Mouse (Mus musculus): Measurements from ENCODE around the gene Slc17a9. TPM values are rescaled to one million over a fixed set of nuclear protein-coding genes. Genes with fewer than 3 reads are reported as not detected.

Slc17a9 gene
- polyA plus RNA-seq (2015; fragmentation: Nextera tagmentation; extraction: Ambion mirVana), result 0.65 and 1.1 TPM in 2 replicates

DNA sequence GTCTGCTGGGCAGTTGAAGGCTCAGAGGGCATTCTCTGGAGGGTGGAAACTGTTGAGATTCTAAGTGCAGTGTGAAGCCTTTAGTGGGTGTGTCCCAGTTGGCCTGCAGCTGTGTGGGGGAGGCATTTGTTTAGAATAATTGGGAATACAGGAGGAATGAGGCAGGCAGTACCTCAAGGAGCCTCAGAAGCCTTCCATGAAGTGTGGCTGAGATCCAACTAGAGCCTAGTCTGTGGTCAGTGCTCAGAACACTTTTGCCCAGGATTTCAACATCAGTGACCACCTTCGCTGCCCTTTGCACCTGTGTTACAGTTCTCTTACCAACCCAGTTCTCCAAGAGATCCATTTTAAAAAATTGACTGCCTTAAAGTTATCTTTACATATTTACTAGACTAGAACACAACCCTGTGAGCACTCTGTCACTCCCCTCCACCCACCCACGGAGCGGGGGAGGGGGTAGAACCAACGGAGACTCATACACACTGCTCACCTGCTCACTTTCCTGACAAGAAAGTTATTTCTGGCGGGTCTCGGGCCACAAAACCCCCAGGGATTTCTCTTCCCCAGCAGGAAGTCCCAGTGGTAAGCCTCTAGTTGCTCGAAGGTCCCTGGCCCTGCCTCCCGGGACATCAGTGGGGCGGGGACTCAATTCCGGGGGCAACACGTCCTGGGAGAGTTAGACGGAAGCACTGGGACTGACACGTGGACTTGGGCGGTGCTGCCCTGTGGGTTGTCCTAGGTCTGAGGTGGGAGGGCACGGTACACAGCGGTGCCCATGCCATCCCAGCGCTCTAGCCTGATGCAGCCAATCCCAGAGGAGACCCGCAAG lies at the start of gene Slc17a9:
Gene Slc17a9 (plus strand): TSS at position 679 of the 829 bp plus-strand sequence.
- peak within 1 kb of the TSS; percentile 63 for H3K9ac ChIP-seq
- H3K4me3 ChIP-seq, result peak within 1 kb of the TSS; percentile 35
- no peak for ATAC-seq (ENCODE audit: extremely low read depth, insufficient number of reproducible peaks, low FRiP score, low TSS enrichment)
- peak within 1 kb of the TSS; percentile 65 for H3K4me2 ChIP-seq
- H3K27ac ChIP-seq (replicated peaks), result no peak within 1 kb of the TSS
- no peaks in the 10 kb centered on the region for H3K9me3 ChIP-seq
- H3K27me3 ChIP-seq (replicated peaks), result 0 out of 2 replicates have a peak, but pooled peaks cover 5% of the 10 kb centered on the region
- peaks cover 43% of the 10 kb centered on the region for H3K36me3 ChIP-seq
- peaks cover 15% of the 10 kb centered on the region for H3K4me1 ChIP-seq
- 3% methylated on average over 18 of the region's 18 CpGs for WGBS

DNA sequence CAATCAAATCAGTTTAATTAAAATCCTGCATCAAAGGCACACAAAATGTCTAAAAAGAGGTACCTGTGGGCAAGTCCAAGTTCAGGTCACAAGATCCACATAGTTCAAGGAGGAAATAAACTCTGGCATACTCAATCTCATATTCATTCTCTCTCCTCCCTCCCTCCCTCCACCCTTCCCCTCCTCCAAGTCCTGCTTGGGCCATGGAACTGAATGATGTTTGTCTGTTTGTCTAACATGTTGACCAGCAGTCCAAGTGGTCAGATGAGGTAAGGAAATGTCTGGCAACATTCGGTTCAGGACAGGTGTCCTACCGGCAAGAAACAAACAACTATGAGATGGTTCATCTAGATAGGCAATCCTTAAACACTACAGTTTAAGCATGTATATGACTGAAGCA lies 48.4 kb upstream of the Slc17a9 start:
- no peak overlapping the region for H3K4me3 ChIP-seq
- H3K27me3 ChIP-seq (replicated peaks), result no peaks in the 10 kb centered on the region
- no peak overlapping the region for H3K27ac ChIP-seq (replicated peaks)
- H3K9ac ChIP-seq, result no peak overlapping the region
- H3K4me2 ChIP-seq, result no peak overlapping the region
- WGBS, result 83% methylated on average over 2 of the region's 2 CpGs
- no peaks in the 10 kb centered on the region for H3K9me3 ChIP-seq
- H3K36me3 ChIP-seq, result peaks cover 60% of the 10 kb centered on the region
- no peak for ATAC-seq (ENCODE audit: extremely low read depth, insufficient number of reproducible peaks, low FRiP score, low TSS enrichment)
- H3K4me1 ChIP-seq, result no peaks in the 10 kb centered on the region

- no peak overlapping the region for H3K27ac ChIP-seq (replicated peaks)
- H3K27me3 ChIP-seq (replicated peaks), result no peaks in the 10 kb centered on the region
- no peak overlapping the region for H3K4me3 ChIP-seq
- WGBS, result 31% methylated on average over 4 of the region's 4 CpGs
- H3K4me1 ChIP-seq, result no peaks in the 10 kb centered on the region
- H3K4me2 ChIP-seq, result no peak overlapping the region
- H3K9ac ChIP-seq, result no peak overlapping the region
- H3K9me3 ChIP-seq, result no peaks in the 10 kb centered on the region
- no peak for ATAC-seq (ENCODE audit: extremely low read depth, insufficient number of reproducible peaks, low FRiP score, low TSS enrichment)
- H3K36me3 ChIP-seq, result peaks cover 60% of the 10 kb centered on the region
Measured at GRCm38 (mm10) chr2:180678609-180679140, 46.4 kb upstream of the Slc17a9 start.

GRCm38 (mm10) chr2:180681225-180681624 lies 43.8 kb upstream of the Slc17a9 start:
- no peaks in the 10 kb centered on the region for H3K9me3 ChIP-seq
- no peak overlapping the region for H3K9ac ChIP-seq
- peaks cover 68% of the 10 kb centered on the region for H3K36me3 ChIP-seq
- H3K27ac ChIP-seq (replicated peaks), result no peak overlapping the region
- no peak for ATAC-seq (ENCODE audit: extremely low read depth, insufficient number of reproducible peaks, low FRiP score, low TSS enrichment)
- H3K27me3 ChIP-seq (replicated peaks), result no peaks in the 10 kb centered on the region
- H3K4me2 ChIP-seq, result no peak overlapping the region
- 62% methylated on average over 2 of the region's 2 CpGs for WGBS
- no peak overlapping the region for H3K4me3 ChIP-seq
- no peaks in the 10 kb centered on the region for H3K4me1 ChIP-seq

- no peak for ATAC-seq (ENCODE audit: extremely low read depth, insufficient number of reproducible peaks, low FRiP score, low TSS enrichment)
- no peak overlapping the region for H3K4me2 ChIP-seq
- H3K4me3 ChIP-seq, result no peak overlapping the region
- no peaks in the 10 kb centered on the region for H3K9me3 ChIP-seq
- H3K27me3 ChIP-seq (replicated peaks), result no peaks in the 10 kb centered on the region
- H3K36me3 ChIP-seq, result peaks cover 91% of the 10 kb centered on the region
- H3K9ac ChIP-seq, result no peak overlapping the region
- 82% methylated on average over 2 of the region's 2 CpGs for whole genome bisulfite sequencing
- H3K4me1 ChIP-seq, result no peaks in the 10 kb centered on the region
- H3K27ac ChIP-seq (replicated peaks), result no peak overlapping the region
Measured at GRCm38 (mm10) chr2:180683524-180683923, 41.5 kb upstream of the Slc17a9 start.

GRCm38 (mm10) chr2:180684031-180684430 lies 41.0 kb upstream of the Slc17a9 start:
- H3K9ac ChIP-seq, result no peak overlapping the region
- WGBS, result 57% methylated on average over 4 of the region's 4 CpGs
- H3K27me3 ChIP-seq (replicated peaks), result no peaks in the 10 kb centered on the region
- H3K9me3 ChIP-seq, result no peaks in the 10 kb centered on the region
- H3K4me3 ChIP-seq, result no peak overlapping the region
- no peak overlapping the region for H3K27ac ChIP-seq (replicated peaks)
- H3K4me1 ChIP-seq, result no peaks in the 10 kb centered on the region
- H3K4me2 ChIP-seq, result no peak overlapping the region
- peaks cover 96% of the 10 kb centered on the region for H3K36me3 ChIP-seq
- ATAC-seq (ENCODE audit: extremely low read depth, insufficient number of reproducible peaks, low FRiP score, low TSS enrichment), result no peak

DNA sequence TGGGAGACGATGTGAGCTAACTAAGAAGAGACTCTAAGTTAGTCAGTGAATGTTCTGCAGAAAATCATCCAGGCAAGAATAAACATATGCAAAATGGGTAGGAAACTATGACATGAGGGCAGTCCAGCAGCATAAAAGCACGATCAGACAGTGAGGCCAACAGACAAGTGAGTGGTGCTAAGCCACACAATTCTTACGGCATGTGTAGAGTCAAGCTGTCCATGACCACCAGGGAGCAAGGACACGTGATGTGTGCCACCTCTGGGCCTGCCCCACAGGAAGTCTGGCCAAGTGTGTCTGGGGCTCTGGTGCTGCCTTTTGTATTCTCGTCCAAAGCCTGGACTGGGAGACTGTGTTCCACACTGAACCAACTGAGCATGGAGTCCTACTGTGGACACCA lies 35.2 kb upstream of the Slc17a9 start:
- no peak for ATAC-seq (ENCODE audit: extremely low read depth, insufficient number of reproducible peaks, low FRiP score, low TSS enrichment)
- Histone ChIP-seq H3K27ac (replicated peaks) (no peak overlapping the region), H3K9me3 (no peaks in the 10 kb centered on the region), H3K36me3 (peaks cover 67% of the 10 kb centered on the region), H3K4me1 (peaks cover 16% of the 10 kb centered on the region), H3K27me3 (replicated peaks) (no peaks in the 10 kb centered on the region), H3K4me3 (no peak overlapping the region), H3K9ac (no peak overlapping the region), H3K4me2 (no peak overlapping the region)
- 84% methylated on average over 5 of the region's 5 CpGs for WGBS

DNA sequence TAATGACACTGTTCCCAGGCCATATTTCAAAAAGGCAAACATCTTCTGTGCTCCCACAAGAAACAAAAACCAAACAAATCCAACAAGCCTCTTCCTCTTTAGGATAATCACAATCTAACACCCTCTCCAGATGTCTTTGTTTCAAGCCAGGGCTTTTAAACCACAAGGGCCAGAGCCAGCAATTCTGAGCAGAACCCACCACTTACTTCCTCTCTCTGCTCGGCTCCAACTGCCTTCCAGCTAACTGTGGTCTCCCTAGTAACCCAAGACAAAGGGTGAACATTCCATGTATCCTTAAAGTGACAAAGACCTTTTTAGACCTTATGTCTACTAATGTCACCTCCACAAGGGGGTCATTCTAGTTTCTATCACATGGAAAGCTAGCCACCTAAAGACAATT lies 32.4 kb upstream of the Slc17a9 start:
- Histone ChIP-seq H3K9ac (peak overlapping the region; percentile 72), H3K4me2 (peak overlapping the region; percentile 50), H3K4me1 (peaks cover 40% of the 10 kb centered on the region), H3K27ac (replicated peaks) (peak overlapping the region; percentile 68), H3K27me3 (replicated peaks) (no peaks in the 10 kb centered on the region), H3K9me3 (no peaks in the 10 kb centered on the region), H3K4me3 (peak overlapping the region; percentile 18), H3K36me3 (peaks cover 39% of the 10 kb centered on the region)
- no peak for ATAC-seq (ENCODE audit: extremely low read depth, insufficient number of reproducible peaks, low FRiP score, low TSS enrichment)
- 0% methylated on average over 1 of the region's 1 CpGs for WGBS

- Histone ChIP-seq H3K4me2 (no peak overlapping the region), H3K27ac (replicated peaks) (no peak overlapping the region), H3K4me3 (no peak overlapping the region), H3K4me1 (peaks cover 61% of the 10 kb centered on the region), H3K9ac (no peak overlapping the region), H3K9me3 (no peaks in the 10 kb centered on the region), H3K36me3 (peaks cover 13% of the 10 kb centered on the region), H3K27me3 (replicated peaks) (no peaks in the 10 kb centered on the region)
- no peak for ATAC-seq (ENCODE audit: extremely low read depth, insufficient number of reproducible peaks, low FRiP score, low TSS enrichment)
- 72% methylated on average over 2 of the region's 2 CpGs for WGBS
Measured at GRCm38 (mm10) chr2:180695176-180695575, 29.9 kb upstream of the Slc17a9 start.

- H3K4me2 ChIP-seq, result peak overlapping the region; percentile 99
- no peaks in the 10 kb centered on the region for H3K9me3 ChIP-seq
- H3K27me3 ChIP-seq (replicated peaks), result no peaks in the 10 kb centered on the region
- H3K9ac ChIP-seq, result peak overlapping the region; percentile 93
- ATAC-seq (ENCODE audit: extremely low read depth, insufficient number of reproducible peaks, low FRiP score, low TSS enrichment), result no peak
- H3K4me3 ChIP-seq, result peak overlapping the region; percentile 83
- peaks cover 76% of the 10 kb centered on the region for H3K4me1 ChIP-seq
- WGBS, result 76% methylated on average over 5 of the region's 5 CpGs
- H3K27ac ChIP-seq (replicated peaks), result 0 out of 2 replicates have a peak overlapping the region, but pooled peaks have one; percentile 94
- no peaks in the 10 kb centered on the region for H3K36me3 ChIP-seq
Measured at GRCm38 (mm10) chr2:180700457-180700856, 24.6 kb upstream of the Slc17a9 start.

DNA sequence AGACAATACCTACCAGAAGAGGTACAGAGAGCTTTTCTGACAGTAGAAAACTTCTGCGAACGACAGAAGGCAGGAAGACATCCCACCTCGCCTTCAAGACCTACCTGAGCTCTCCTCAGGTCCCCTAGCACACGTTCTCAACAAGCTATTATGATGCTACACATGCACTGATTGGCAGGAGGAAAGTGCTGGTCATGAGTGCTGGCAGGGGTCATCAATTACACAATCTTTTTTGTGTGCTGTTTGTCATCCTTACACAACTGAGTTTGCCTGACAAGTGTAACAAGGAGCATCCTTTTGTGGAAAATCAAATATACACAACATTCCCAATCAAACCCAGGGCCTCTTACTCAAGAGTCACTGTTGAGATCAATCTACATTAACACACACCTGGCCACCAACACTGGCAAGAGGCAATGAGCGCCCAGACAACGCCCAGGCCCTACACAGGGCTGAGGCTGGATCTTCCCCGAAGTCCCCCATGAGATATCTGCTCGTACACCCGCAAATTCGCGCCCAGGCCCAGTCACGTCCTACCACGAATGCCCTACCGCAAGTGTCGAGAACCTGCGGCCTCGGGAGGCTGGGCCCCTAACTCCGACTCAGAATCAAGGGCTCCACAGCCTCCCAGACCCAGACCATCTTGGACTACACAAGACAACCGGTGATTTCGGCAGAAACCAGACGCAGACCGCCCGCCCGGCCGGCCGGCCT lies 23.9 kb upstream of the Slc17a9 start:
- Histone ChIP-seq H3K27me3 (replicated peaks) (no peaks in the 10 kb centered on the region), H3K27ac (replicated peaks) (peak overlapping the region; percentile 94), H3K9me3 (no peaks in the 10 kb centered on the region), H3K9ac (peak overlapping the region; percentile 93), H3K4me1 (peaks cover 72% of the 10 kb centered on the region), H3K4me3 (peak overlapping the region; percentile 83), H3K4me2 (peak overlapping the region; percentile 99), H3K36me3 (peaks cover 3% of the 10 kb centered on the region; the same call in 1 of the 2 replicates)
- 5% methylated on average over 23 of the region's 26 CpGs for WGBS
- ATAC-seq (ENCODE audit: extremely low read depth, insufficient number of reproducible peaks, low FRiP score, low TSS enrichment), result no peak

All from heart, embryonic 13.5 days (tissue).